Mouse (Mus musculus) mesoderm, embryonic 11.5 days (tissue): ENCODE data around the gene Olfr1219.

ENCODE experiments used
- DNase-seq: peaks from one replicate; pipeline ENCODE4 v3.0.0-alpha.2; 2012; ENCODE audit warnings: low read depth, low spot score

Gene Olfr1219

DNA sequence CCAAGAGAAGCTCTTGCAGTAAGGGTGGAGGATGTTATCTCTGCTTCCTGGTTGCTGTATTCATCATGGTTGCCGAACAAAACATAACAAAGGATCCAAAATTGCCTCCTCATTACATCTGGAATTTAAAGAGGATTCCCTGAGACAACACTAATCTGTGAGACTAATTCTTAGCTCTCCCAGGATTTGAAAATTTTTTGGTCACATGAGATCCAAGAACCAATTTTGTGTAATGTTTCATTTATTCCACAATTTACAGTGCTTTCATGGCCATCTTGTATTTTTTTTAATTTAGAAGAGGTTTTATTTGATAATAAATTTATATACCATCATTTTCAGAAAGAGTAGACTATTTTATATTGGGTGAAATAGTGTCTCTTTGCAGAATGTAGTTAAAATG is at the start of gene Olfr1219:
TSS of gene Olfr1219 (minus strand) at position 101 of the 400 bp plus-strand sequence.
- DNase-seq, result no peak

DNA sequence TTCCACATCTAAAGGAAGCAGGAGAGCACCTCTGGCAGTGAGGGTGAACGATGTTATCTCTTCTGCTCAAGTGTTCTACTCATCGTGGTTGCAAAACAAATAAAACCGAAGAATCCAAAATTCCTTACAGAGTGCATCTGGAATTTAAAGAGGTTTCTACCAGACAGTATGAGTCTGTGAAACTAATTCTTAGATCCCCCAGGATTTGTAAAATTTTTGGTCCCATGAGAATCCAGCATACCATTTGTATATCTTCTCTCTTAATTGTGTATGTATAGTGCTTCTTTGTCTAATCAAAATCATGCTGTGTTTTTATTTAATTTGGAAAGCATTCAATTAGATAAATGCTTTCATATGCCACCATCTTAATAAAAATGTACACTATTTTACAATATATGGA is 49.6 kb upstream of the Olfr1219 start, which contains the start of gene Olfr1222:
TSS of gene Olfr1222 (minus strand) at position 101 of the 400 bp plus-strand sequence.
- DNase-seq, result no peak

DNA sequence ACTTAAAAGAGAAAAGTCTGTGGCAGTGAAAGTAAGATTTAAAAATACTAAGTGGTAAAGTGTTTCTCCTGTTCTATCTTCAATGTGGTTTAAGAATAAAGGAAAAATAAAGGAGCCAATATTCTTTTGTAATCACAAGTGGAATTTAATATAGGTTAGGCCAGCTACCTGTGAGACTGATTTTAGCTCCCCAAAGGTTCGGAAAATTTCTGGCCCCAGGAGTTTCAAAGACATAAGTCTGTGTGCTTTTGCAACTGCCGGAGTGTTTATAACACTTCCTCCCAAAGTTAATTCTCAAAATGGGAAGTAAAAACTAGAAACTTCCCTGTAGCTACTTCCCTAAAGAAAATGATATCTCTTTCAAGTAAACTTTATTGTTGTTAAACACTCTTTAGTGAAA is 33.9 kb upstream of the Olfr1219 start, which contains the start of gene Olfr1221:
TSS of gene Olfr1221 (minus strand) at position 101 of the 400 bp plus-strand sequence.
- DNase-seq, result no peak

DNA sequence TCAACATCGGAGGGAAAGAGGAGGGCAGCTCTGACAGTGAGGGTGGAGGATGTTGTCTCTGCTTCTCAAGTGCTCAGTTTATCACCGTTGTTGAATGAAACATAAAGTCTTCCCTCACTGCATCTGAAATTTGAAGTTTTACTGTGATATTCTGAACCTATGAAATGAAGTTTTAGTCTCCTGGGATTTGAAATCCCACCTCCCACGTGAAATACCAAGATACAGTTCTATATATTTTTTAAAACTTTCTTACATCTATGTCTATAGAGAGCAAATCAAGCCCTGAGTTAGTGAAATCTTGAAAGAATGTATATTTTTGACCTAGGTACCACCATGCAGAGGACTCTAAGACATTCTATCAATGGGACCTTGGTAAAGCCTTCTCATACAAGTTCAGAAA is 23.4 kb upstream of the Olfr1219 start, which contains the start of gene Olfr1220:
TSS of gene Olfr1220 (minus strand) at position 101 of the 400 bp plus-strand sequence.
- no peak for DNase-seq

DNA sequence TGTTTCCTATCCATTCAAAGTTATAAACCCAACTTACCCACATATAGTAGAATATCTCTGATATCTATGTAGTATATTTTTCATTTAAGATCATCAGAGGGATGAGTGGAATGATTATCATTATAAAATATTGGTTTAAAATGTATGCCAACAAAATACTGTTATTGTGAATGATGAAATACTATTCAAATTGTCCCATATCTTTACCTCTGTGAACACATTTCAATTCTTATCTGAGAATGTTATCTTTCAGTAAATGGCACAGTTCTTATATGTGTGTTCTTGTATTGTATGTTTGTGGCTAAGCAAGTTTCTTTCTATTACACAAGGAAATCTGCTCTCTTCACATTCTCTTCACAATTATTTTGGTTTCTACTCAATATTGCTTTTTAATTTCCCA is 22.3 kb upstream of the Olfr1219 start:
- DNase-seq, result no peak

DNA sequence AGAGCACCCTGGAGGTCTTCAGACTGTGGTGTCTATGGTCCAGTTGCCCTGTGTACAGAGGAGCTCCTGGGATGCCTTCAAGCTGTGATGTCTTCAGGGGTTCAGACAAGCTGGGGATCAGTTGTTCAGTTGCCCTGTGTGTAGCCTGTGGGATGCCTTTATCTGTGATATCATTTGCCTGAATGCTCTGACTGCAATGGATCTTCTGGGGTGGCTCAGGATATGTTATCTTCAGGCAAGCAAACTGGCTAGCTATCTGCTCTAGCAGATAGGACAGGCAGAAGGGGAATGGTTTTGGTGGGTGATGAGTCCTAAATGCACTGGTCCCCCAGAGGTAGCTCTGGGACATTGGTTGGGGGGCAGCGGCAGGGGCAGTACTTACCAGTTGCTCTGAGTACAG is 10.5 kb upstream of the Olfr1219 start:
- DNase-seq, result no peak

DNA sequence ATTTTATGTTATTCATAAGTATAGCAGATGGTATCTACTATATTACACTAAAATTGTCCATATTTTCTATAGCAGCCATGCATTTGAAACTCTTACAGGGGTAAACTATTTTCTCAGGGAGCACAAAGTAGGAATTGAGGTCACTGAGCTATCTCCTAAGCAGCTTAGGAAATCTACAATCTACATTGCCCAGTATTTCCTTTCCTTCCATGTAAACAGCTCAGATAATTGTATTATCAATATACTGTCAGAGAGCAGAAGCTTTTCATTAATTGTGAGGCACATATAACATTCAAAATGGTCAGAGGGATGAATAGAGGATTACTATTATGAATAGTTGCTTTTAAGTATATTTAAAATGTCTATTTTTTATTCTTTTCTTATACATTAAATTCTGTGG is 1.8 kb downstream of the Olfr1219 start:
- no peak for DNase-seq

DNA sequence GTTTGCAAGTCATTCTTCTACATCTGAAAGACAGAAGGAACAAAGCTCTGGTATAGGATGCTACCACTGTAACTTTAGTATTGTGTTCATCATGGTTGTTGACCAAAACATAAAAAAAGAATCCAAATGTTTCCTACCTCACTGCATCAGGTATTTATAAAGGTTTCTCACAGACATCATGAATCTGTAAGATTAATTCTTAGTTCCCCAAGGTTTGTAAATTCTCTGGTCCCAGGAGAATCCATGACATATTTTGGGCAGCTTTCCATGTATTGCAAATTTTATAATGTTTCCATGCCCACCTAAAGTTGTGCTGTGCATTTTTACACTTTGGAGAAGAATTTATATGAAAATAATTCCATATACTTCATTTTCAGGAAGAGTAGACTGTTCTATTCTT is 22.2 kb downstream of the Olfr1219 start, which contains the start of gene Olfr1218:
TSS of gene Olfr1218 (minus strand) at position 101 of the 400 bp plus-strand sequence.
- no peak for DNase-seq

DNA sequence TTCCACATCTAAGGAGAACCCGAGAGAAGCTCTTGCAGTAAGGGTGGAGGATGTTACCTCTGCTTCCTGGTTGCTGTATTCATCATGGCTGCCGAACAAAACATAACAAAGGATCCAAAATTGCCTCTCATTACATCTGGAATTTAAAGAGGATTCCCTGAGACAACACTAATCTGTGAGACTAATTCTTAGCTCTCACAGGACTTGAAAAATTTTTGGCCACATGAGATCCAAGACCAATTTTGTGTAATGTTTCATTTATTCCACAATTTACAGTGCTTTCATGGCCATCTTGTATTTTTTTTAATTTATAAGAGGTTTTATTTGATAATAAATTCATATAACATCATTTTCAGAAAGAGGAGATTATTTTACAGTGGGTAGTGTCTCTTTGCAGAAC is 51.3 kb downstream of the Olfr1219 start, which contains the start of gene Olfr1217:
TSS of gene Olfr1217 (minus strand) at position 101 of the 400 bp plus-strand sequence.
- no peak for DNase-seq
